Mouse (Mus musculus) mouse embryonic stem cell (cell line): ENCODE measurements around the gene Cdc25b.

Source experiments
- in situ Hi-C, 2 experiments: fragments of 300-500 bp; cut with MboI; formaldehyde crosslinking; loops; 1 replicate in 1 of 2; 3 replicates in 1 of 2; pipeline ENCODE4 v1.14.3; 2019 to 2020; ENCODE audit warnings: low sequenced_read_pairs in 2 of 2, low pct_unique_long_range_greater_than_20kb in 1 of 2, mixed read lengths in 1 of 2; ENCODE audit not compliant: unreplicated experiment in 1 of 2

Gene Cdc25b

GRCm38 (mm10) chr2:131156987-131157386 is 29.8 kb upstream of the Cdc25b start:
- in situ Hi-C loops: no loop called here

DNA sequence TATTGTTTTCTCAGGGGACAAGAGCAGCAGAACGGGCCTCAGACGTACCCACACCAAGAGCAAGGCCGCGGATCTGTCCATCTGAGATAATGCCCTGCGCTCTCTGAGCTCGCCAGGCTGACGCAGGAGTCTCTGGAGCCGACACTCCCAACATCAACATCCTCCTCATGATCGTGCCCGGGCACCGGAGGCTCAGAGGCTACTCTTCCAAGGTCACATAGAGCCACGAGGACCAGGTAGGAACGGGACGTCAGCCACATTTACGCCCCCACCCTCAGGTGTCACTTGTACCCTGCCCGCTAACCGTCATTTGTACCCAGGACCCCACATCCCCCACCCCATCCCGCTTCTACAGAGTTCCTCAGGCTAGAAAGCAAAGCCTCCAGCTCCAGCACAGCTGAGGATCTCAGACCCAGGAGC is 27.2 kb upstream of the Cdc25b start:
- in situ Hi-C loops: no loop called here

DNA sequence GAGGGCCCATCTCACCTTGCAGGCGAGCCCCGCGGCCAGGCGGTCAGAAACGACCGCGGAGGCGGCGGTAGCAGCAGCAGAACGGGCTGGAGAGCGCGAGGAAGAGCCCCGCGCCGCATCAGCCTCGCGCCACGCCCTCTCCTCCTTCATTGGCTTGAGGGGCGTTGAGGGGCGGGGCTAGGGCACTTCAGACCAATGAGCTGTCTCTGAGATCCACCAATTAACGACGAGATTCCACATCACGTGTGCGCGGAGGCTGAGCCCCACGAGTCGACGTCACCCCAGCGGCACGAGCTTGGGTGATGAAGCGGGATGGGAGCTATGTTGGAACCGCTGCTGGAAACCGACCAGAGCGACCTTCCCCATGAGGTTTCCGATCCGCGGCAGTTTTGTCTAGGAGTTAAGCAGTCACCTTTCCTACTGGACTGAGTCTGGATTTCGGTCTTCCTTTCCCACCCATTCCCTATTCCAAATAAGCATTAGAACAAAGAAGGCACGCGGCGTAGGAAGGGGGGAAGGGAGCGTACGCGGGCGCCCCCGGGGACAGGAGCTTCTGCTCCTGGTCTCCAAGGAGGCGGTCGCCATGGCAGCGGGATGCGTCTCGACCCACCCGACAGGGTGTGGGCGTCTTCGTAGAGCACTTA is 26.7 kb upstream of the Cdc25b start, which contains the start of gene 1700037H04Rik:
TSS of gene 1700037H04Rik (minus strand) at position 144 of the 644 bp plus-strand sequence.
- in situ Hi-C loops: no loop called here

GRCm38 (mm10) chr2:131160671-131161111 is 26.1 kb upstream of the Cdc25b start:
- in situ Hi-C loops: no loop called here

- in situ Hi-C loops: no loop called here
Observed at GRCm38 (mm10) chr2:131163924-131164323, 22.8 kb upstream of the Cdc25b start.

DNA sequence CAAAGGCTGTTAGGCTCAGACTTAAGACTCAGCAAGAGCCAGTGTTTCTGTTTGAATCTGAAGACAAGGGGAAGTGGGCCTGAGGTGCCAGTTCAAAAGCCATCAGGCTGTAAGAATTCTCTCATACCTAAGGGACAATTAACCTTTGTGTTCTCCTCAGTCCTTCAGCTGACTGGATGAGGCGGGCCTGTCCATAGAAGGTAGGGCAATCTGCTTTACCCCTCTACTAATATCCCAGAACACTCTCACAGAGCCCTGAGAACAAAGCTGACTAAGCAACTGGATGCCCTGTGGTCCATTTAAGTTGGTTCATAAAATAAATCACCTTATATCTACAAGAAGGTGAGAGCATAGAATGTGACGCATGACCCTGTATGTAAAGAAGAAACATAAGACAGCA is 20.6 kb upstream of the Cdc25b start:
- in situ Hi-C loops: no loop called here

DNA sequence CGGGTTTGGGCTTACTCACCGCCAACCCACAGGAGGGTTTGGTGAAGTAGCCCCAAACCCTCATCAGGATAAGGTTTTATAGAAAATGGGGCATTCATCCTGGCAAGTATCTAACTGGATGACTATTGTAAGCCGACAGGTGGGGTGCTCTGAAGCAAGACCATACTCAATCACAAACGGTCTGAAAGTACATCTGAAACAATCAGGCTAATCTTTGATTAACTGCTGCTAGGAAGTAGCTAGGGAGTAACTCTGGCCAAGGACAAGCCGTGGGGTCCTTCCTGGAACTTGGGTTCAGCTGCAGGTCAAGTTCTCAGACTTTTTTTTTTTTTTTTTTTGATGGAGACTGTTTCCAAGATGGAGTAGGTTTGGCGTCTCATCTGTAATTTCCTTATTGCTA is 18.8 kb upstream of the Cdc25b start:
- in situ Hi-C loops: no loop called here

DNA sequence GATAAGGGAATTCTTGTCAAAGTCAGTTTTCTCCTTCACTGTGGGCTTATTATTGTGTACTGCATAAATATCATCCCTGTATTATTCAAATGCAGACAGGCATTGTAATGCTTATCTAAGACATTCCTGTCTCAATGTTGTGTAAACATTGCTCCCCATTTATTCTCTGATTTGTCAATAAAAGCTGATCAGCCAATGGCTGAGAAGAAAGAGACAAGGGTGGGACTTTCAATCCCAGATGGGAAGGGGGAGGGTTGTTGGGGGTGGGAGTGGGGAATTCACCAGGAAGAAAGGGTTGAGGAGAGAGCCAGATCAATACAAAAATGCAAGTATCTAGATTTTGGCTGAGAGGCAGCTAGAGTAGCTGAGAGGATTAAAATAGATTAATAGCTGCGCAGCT is 17.8 kb upstream of the Cdc25b start:
- in situ Hi-C loops: no loop called here

DNA sequence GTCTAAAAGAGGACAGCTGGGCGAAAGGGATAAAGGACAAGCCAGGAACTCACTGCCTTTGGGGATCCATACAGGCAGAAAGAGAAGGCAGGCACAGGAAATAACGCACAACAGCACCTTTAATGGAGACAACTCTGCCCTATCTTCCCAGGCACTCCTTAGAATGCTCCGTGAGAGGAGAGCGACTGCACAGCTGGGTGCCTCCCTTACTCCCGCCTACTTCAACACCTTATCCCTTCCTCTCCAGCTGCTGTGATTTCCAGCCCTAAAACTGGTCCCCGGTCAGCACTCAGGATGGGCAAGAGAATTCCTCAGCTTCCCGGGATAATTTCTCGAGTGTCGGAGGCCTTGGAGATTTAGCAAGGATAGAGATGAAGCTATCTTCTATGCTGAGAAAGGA is 15.8 kb upstream of the Cdc25b start:
- in situ Hi-C loops: no loop called here

DNA sequence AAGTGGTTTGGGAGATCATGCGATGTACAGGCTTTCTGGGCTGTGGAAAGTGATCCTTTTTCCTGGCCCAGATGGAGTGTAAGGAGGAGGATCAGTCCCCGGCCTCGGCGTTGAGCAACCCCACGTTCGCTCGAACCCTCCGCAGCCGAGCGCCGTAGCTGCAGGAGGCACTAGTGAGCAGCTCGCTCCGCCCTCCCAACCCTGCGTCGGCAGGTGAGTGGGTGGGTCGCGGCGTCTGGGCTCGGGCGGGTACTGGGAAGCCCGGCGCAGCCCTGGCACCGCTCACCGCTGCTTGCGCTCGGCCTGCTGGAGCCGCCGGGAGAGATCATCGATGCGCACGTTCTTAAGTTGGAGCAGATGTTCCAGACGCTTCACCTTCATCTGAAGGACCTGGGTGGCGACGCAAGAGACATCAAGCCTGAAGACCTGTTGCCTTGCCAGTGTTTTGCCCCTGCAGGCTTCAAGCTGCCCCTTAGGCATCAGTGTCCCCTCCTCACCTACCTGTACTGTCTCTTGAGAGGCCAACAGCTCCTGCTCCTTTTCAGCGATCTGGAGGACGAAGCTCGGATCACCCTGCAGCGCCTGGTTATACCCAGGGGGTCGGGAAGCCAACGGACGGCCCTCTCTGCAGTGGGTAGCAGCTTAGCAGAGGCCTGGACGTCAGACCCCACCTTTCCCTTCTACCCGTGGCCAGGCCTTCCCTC is 15.2 kb upstream of the Cdc25b start:
- in situ Hi-C loops: no loop called here

DNA sequence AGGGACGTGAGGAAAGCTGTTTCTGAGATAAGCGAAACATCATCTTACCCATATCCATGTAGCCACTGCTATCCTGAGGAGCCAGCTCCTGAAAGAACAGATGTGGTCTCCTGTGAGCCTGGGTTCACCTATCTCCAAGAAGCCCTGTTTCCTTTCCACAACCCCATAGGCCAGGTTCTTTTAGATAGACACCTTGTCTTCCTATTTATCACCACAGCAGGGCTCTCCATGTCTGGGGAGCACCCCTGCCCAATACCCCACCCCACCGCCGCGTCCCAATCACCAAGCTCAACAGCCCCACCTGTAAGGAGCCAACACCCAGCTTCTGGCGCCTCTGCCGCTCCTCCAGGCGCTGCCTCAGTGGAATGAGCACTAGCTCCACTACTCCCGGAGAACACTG is 14.4 kb upstream of the Cdc25b start:
- in situ Hi-C loops: no loop called here

- in situ Hi-C loops: no loop called here
Observed at GRCm38 (mm10) chr2:131174700-131175099, 12.0 kb upstream of the Cdc25b start.

DNA sequence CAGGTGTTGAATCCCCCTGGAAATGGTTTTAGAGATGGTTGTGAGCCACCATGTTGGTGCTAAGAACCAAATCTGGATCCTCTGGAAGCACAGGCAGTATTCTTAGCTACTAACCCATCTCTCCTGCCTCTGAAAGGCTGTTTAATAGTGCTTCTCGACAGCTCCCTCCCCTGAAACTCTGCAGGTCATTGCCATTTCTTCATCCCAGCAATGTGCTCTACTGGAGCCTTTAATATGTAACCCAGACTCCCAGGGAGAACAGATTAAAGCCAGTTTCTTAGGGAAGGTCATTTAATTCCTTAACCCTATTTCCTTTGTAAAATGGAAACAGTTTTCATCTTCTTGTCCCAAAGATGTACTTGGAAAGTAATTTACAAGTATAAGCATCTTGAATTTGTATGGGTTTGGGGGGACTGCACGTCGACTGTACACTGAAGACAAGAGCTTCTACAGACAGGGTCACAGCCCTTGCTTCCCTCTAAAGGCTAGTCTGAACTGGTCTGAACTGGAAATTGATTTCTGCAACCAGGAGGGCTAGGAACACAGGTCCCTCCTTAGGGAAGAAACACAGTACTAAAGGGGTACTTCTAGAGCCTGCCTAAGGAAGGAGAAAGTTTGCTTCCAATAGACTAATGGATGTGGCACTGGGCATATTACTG is 11.3 kb upstream of the Cdc25b start:
- in situ Hi-C loops: no loop called here

DNA sequence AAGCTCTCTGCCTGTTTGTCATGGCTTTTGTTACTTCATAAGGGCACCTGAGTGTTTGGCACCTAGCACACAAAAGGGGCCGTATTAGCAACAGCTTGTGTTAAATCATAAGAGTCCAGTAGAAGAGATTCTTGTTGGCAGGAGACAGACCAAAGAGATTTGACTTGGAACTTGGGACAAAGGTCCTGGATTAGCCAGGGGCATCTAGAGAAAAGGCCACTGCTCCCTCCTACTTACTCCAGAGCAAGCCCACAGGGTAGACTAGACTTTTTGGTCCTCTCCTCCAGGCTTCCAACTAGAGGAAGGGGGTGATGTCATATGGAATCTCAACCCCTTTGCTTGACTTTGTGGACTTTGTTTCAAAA is 10.8 kb upstream of the Cdc25b start:
- in situ Hi-C loops: no loop called here

DNA sequence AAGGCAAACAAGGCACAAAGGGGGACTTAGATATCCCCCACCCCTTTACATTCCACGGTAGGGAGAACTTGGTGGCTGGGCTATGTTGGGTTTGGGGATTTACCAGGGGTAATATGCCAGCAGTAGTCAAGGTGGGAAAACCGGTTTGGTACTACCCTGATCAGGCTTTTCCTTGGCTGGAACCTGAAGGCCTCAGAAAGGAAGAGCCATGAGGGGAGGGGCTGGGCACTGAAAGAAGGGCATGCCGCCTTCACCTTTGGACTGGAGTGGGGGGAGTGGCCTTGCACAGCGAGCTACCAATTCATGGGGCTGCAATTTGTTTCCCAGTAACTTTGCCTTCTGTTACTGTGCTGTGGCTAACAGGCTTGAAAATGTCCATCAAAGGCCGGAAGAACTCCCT is 10.3 kb upstream of the Cdc25b start:
- in situ Hi-C loops: no loop called here

DNA sequence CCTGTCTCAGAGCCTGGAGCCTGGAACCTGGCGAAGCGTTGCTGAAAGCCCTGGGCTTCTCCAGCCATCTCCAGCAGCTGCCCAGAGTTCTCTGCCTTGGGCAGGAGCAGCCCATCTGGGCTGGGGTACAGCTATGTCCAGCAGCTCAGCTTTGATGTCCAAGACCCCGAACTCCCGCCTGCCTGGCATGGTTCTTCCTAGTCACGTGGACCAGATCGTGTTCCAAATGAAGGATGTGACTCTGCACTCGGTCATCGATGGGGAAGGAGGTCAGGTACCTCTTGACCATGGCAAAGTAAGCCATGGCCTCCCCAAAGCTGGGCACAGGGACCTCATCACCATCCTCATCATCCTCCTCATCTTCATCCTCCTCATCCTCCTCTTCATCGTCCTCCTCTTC is 8.8 kb upstream of the Cdc25b start:
- in situ Hi-C loops: no loop called here

DNA sequence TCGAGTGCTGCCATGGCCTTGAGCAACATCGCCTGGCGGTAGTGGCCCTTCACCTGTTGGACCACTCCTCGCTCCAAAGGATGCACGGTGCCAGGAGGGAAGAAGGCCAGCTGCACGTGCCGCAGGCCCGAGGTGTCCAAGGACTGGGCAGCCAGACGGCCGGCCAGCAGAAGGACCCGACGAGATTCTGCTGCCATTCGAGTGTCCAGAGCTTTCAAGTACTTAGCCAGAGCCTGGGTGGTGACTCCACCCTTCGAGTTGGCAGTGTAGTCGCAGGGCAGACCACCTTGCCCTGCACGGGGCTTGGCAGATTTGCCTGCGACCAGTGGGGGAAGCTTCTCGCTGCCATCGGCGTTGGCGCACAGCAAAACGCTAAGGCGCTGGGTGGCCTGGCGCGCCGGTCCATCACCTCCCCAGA is 7.9 kb upstream of the Cdc25b start:
- in situ Hi-C loops: no loop called here

DNA sequence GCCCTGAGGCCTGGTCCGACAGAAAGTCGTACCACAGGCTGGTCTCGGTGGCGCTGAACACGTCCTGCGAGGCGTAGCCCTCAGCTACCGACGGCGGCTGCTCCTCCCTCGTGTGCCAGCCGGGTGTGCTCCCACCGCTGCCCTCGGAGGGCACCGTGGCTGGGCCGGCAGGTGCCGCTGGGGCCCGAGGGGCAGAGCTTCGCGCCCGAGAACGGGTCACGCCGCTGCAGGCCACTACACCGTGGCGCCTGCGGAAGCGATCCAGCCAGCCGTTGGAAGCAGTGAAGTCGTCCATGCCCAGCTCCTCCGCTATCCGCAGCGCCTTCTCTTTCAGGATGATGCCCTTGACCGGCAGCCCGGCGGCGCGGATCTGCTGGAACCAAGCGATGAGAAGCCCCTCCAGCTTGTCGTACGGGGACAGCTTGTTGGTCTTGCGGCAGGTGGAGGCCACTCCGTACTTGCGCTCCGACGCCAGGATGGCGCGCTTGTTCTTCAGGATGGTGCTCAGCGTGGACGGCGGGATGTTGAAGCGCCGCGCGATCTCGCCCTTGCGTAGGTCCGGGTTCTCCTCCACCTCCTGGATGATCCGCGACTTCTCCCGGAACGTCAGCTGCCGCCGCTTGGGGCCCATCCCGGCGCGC is 7.4 kb upstream of the Cdc25b start:
- in situ Hi-C loops: no loop called here

- in situ Hi-C loops: no loop called here
Observed at GRCm38 (mm10) chr2:131179990-131180587, 6.7 kb upstream of the Cdc25b start, which contains the start of gene Cenpb. Gene Cenpb, minus strand, starts transcription at chr2:131180067.
